ENCODE assay signal across 22 mouse cellular contexts in genomic region chr15:37047403-37047802, GRCm38 (mm10).
"Had no signal": no experiment of that assay in that cellular context is flagged by ENCODE, and none has a peak within 500 bp of the region (broad histone marks: within the 10 kb centered on the region; RNA-seq: fewer than 3 reads in every experiment).

No protein-coding gene starts in this region.

- ATAC-seq: forebrain, postnatal 0 days; hindbrain, postnatal 0 days; intestine, postnatal 0 days had no signal

- H3K27ac ChIP-seq: heart, adult 2 months; heart, embryonic 13.5 days; heart, embryonic 15.5 days; hindbrain, embryonic 13.5 days; hindbrain, embryonic 15.5 days; hindbrain, postnatal 0 days; left cerebral cortex, adult 2 months; limb, embryonic 13.5 days had no signal

- DNase-seq: forebrain, postnatal 0 days; gastrocnemius, postnatal 14 days; gastrocnemius, postnatal 36 days; heart, adult 11 months; heart, adult 2 months; heart, postnatal 14 days; heart, postnatal 36 days; kidney, adult 18-20 months; kidney, postnatal 10 days; kidney, postnatal 25 days; kidney, postnatal 4 days; left cerebral cortex, postnatal 4 days had no signal

- H3K9me3 ChIP-seq: heart, embryonic 15.5 days; hindbrain, embryonic 13.5 days; hindbrain, embryonic 15.5 days; limb, embryonic 13.5 days had no signal

- H3K4me2 ChIP-seq: heart, embryonic 11.5 days; heart, embryonic 13.5 days; heart, embryonic 15.5 days; hindbrain, embryonic 13.5 days; hindbrain, embryonic 15.5 days; limb, embryonic 13.5 days had no signal

- H3K36me3 ChIP-seq: heart, embryonic 13.5 days; heart, embryonic 15.5 days; hindbrain, embryonic 13.5 days; hindbrain, embryonic 15.5 days; limb, embryonic 13.5 days had no signal

- H3K27me3 ChIP-seq: heart, embryonic 13.5 days; heart, embryonic 15.5 days; hindbrain, embryonic 13.5 days; hindbrain, embryonic 15.5 days; limb, embryonic 13.5 days had no signal

- H3K9ac ChIP-seq: forebrain, postnatal 0 days; heart, embryonic 13.5 days; heart, embryonic 15.5 days; hindbrain, embryonic 13.5 days; hindbrain, embryonic 15.5 days; limb, embryonic 13.5 days had no signal

- H3K4me3 ChIP-seq: heart, adult 2 months; heart, embryonic 13.5 days; heart, embryonic 15.5 days; hindbrain, embryonic 13.5 days; hindbrain, embryonic 15.5 days; layer of hippocampus, adult 2 months; left cerebral cortex, adult 2 months; limb, embryonic 13.5 days had no signal
